Mouse (Mus musculus) 3T3-L1 (cell line): ENCODE measurements at regions not wholly inside any gene's neighbourhood (a gene's known extent, or its start where the extent isn't known, plus 50 kb on each side); places are given as distances from the start of the nearest gene placed in this dataset.

ENCODE experiments used
- DNase-seq: peaks from one replicate; pipeline ENCODE4 v3.0.0-alpha.2; 2015; ENCODE audit warnings: low read depth, low spot score

GRCm38 (mm10) chr6:116896132-116896630 is 179.5 kb upstream of the Tmem72 start:
- DNase-seq = no peak

- peak; percentile 13 for DNase-seq
Observed at GRCm38 (mm10) chr6:116901816-116902215, 185.1 kb upstream of the Tmem72 start.

GRCm38 (mm10) chr6:116902371-116902770 is 185.7 kb upstream of the Tmem72 start:
- peak; percentile 70 for DNase-seq

GRCm38 (mm10) chr6:116906426-116907172 is 189.9 kb upstream of the Tmem72 start:
- peak; percentile 74 for DNase-seq

- DNase-seq = no peak
Observed at GRCm38 (mm10) chr6:116910607-116911006, 193.9 kb upstream of the Tmem72 start.

GRCm38 (mm10) chr6:116912161-116912560 is 195.4 kb upstream of the Tmem72 start:
- DNase-seq = peak; percentile 17

- DNase-seq = no peak
Observed at GRCm38 (mm10) chr6:116914073-116914472, 197.4 kb upstream of the Tmem72 start.

GRCm38 (mm10) chr6:116935024-116935423 is 218.3 kb upstream of the Tmem72 start:
- DNase-seq = no peak

- no peak for DNase-seq
Observed at GRCm38 (mm10) chr6:116941576-116941975, 224.9 kb upstream of the Tmem72 start.

GRCm38 (mm10) chr6:116942696-116943095 is 225.6 kb upstream of the Cxcl12 start:
- no peak for DNase-seq

GRCm38 (mm10) chr6:116946083-116946732 is 222.1 kb upstream of the Cxcl12 start:
- no peak for DNase-seq

GRCm38 (mm10) chr6:116959611-116960010 is 208.7 kb upstream of the Cxcl12 start:
- DNase-seq = no peak

- no peak for DNase-seq
Observed at GRCm38 (mm10) chr6:116960641-116961040, 207.7 kb upstream of the Cxcl12 start.

- DNase-seq = peak; percentile 60
Observed at GRCm38 (mm10) chr6:116966436-116966835, 201.9 kb upstream of the Cxcl12 start.

- DNase-seq = peak; percentile 54
Observed at GRCm38 (mm10) chr6:116969381-116969910, 198.9 kb upstream of the Cxcl12 start.

GRCm38 (mm10) chr6:116974841-116975240 is 193.5 kb upstream of the Cxcl12 start:
- DNase-seq = peak; percentile 32

GRCm38 (mm10) chr6:116980349-116980995 is 187.9 kb upstream of the Cxcl12 start:
- DNase-seq = peak; percentile 72

GRCm38 (mm10) chr6:116985147-116985737 is 183.1 kb upstream of the Cxcl12 start:
- no peak for DNase-seq

- DNase-seq = no peak
Observed at GRCm38 (mm10) chr6:116986266-116987000, 181.9 kb upstream of the Cxcl12 start.

- peak; percentile 55 for DNase-seq
Observed at GRCm38 (mm10) chr6:116987243-116987642, 181.1 kb upstream of the Cxcl12 start.
